Mouse (Mus musculus) ovary, postnatal 10 days (tissue): Measurements from ENCODE around the gene Itga9.

Source experiments
- DNase-seq: peaks from one replicate; pipeline ENCODE4 v3.0.0; 2022; ENCODE audit warnings: low spot score

The Itga9 gene

GRCm38 (mm10) chr9:118950061-118950460 is 343.6 kb downstream of the Itga9 start:
- DNase-seq, result no peak
